Mouse (Mus musculus) liver, embryonic 11.5 days (tissue): ENCODE measurements at regions not wholly inside any gene's neighbourhood (a gene's known extent, or its start where the extent isn't known, plus 50 kb on each side); places are given as distances from the start of the nearest gene placed in this dataset.

Experiments
- ATAC-seq: fragments of 200-750 bp; cut with Nextera tagmentation; replicated peaks from 2 replicates; pipeline ENCODE4 v1.8.0; 2017; ENCODE audit warnings: moderate number of reproducible peaks, mild to moderate bottlenecking, moderate TSS enrichment, moderate library complexity; ENCODE audit not compliant: low FRiP score
- DNase-seq: peaks from one replicate; pipeline ENCODE4 v3.0.0-alpha.2; 2017; ENCODE audit warnings: low spot score
- H3K27ac ChIP-seq: fragments of 300-500 bp; sonication (generic); 2 replicates; pipeline ENCODE4 v1.5.1; 2014; ENCODE audit warnings: mild to moderate bottlenecking, low read depth, low read length, control low read depth
- H3K27me3 ChIP-seq: fragments of 300-500 bp; sonication (generic); replicated peaks from 2 replicates; pipeline ENCODE4 v1.6.1; 2014; ENCODE audit warnings: low read length, mixed read lengths; ENCODE audit not compliant: control insufficient read depth, insufficient read depth
- H3K36me3 ChIP-seq: fragments of 300-500 bp; sonication (generic); 2 replicates; pipeline ENCODE4 v1.6.1; 2014; ENCODE audit warnings: mild to moderate bottlenecking, low read length, moderate library complexity, mixed read lengths; ENCODE audit not compliant: control insufficient read depth, insufficient read depth
- H3K4me1 ChIP-seq: fragments of 300-500 bp; sonication (generic); replicated peaks from 2 replicates; pipeline ENCODE4 v1.6.1; 2014; ENCODE audit warnings: low read length, mixed read lengths; ENCODE audit not compliant: control insufficient read depth, insufficient read depth
- H3K4me2 ChIP-seq: fragments of 300-500 bp; sonication (generic); 2 replicates; pipeline ENCODE4 v1.6.1; 2014; ENCODE audit warnings: mild to moderate bottlenecking, control low read depth, moderate library complexity
- H3K4me3 ChIP-seq: fragments of 300-500 bp; sonication (generic); 2 replicates; pipeline ENCODE4 v1.5.1; 2014; ENCODE audit warnings: low read depth, low read length, control low read depth
- H3K9ac ChIP-seq: fragments of 300-500 bp; sonication (generic); 2 replicates; pipeline ENCODE4 v1.6.1; 2014; ENCODE audit warnings: low read depth, low read length, control low read depth
- H3K9me3 ChIP-seq: fragments of 300-500 bp; sonication (generic); 2 replicates; pipeline ENCODE4 v1.6.1; 2016; ENCODE audit warnings: low read length, inconsistent platforms, mixed read lengths; ENCODE audit not compliant: control insufficient read depth
- WGBS: fragments of 180-500 bp; shearing (Covaris S2); extraction: QIAGEN DNeasy Blood & Tissue Kit; methylation state at CpG from one replicate; pipeline ENCODE4 v1.1.7; 2014; 5-methylcytosine and 5-hydroxymethylcytosine counted together

GRCm38 (mm10) chr1:167936726-167937125 is 247.7 kb downstream of the Lmx1a start:
- WGBS = 74% methylated on average over 4 of the region's 4 CpGs
- H3K9me3 ChIP-seq = no peaks in the 10 kb centered on the region
- H3K4me1 ChIP-seq = no peaks in the 10 kb centered on the region
- H3K27ac ChIP-seq = no peak overlapping the region
- no peak for ATAC-seq
- H3K27me3 ChIP-seq = no peaks in the 10 kb centered on the region
- no peaks in the 10 kb centered on the region for H3K36me3 ChIP-seq
- no peak overlapping the region for H3K4me3 ChIP-seq
- no peak for DNase-seq
- no peak overlapping the region for H3K9ac ChIP-seq
- H3K4me2 ChIP-seq = no peak overlapping the region

GRCm38 (mm10) chr1:167938176-167938575 is 249.1 kb downstream of the Lmx1a start:
- no peaks in the 10 kb centered on the region for H3K9me3 ChIP-seq
- no peaks in the 10 kb centered on the region for H3K4me1 ChIP-seq
- H3K27ac ChIP-seq = no peak overlapping the region
- H3K27me3 ChIP-seq = no peaks in the 10 kb centered on the region
- no peak overlapping the region for H3K4me2 ChIP-seq
- H3K4me3 ChIP-seq = no peak overlapping the region
- no peak overlapping the region for H3K9ac ChIP-seq
- DNase-seq (no peak), ATAC-seq (no peak)
- H3K36me3 ChIP-seq = no peaks in the 10 kb centered on the region
- 72% methylated on average over 2 of the region's 2 CpGs for WGBS

- Histone ChIP-seq H3K4me3 (no peak overlapping the region), H3K4me1 (no peaks in the 10 kb centered on the region), H3K27me3 (no peaks in the 10 kb centered on the region), H3K36me3 (no peaks in the 10 kb centered on the region), H3K4me2 (no peak overlapping the region), H3K9ac (no peak overlapping the region), H3K9me3 (no peaks in the 10 kb centered on the region), H3K27ac (no peak overlapping the region)
- ATAC-seq = no peak
- WGBS = 52% methylated on average over 8 of the region's 8 CpGs
- no peak for DNase-seq
Measured at GRCm38 (mm10) chr1:167942037-167942470, 253.0 kb downstream of the Lmx1a start.

GRCm38 (mm10) chr1:167943121-167943520 is 254.1 kb downstream of the Lmx1a start:
- ATAC-seq = no peak
- no peak for DNase-seq
- no peaks in the 10 kb centered on the region for H3K4me1 ChIP-seq
- no peak overlapping the region for H3K9ac ChIP-seq
- H3K27me3 ChIP-seq = no peaks in the 10 kb centered on the region
- no peaks in the 10 kb centered on the region for H3K36me3 ChIP-seq
- no peak overlapping the region for H3K4me3 ChIP-seq
- H3K4me2 ChIP-seq = no peak overlapping the region
- no peak overlapping the region for H3K27ac ChIP-seq
- no peaks in the 10 kb centered on the region for H3K9me3 ChIP-seq
- 79% methylated on average over 8 of the region's 8 CpGs for WGBS

- no peaks in the 10 kb centered on the region for H3K27me3 ChIP-seq
- no peak overlapping the region for H3K4me3 ChIP-seq
- H3K36me3 ChIP-seq = no peaks in the 10 kb centered on the region
- H3K4me2 ChIP-seq = no peak overlapping the region
- H3K9me3 ChIP-seq = no peaks in the 10 kb centered on the region
- H3K9ac ChIP-seq = no peak overlapping the region
- no peak overlapping the region for H3K27ac ChIP-seq
- no peaks in the 10 kb centered on the region for H3K4me1 ChIP-seq
- ATAC-seq (no peak), DNase-seq (no peak)
- WGBS = 76% methylated on average over 9 of the region's 9 CpGs
Measured at GRCm38 (mm10) chr1:167945615-167946252, 256.7 kb downstream of the Lmx1a start.

- DNase-seq (no peak), ATAC-seq (no peak)
- WGBS = 83% methylated on average over 7 of the region's 7 CpGs
Measured at GRCm38 (mm10) chr1:167947866-167948265, 258.8 kb downstream of the Lmx1a start.

GRCm38 (mm10) chr1:167951717-167952116 is 262.7 kb downstream of the Lmx1a start:
- Histone ChIP-seq H3K27ac (no peak overlapping the region), H3K4me2 (no peak overlapping the region), H3K36me3 (no peaks in the 10 kb centered on the region), H3K27me3 (no peaks in the 10 kb centered on the region), H3K4me3 (no peak overlapping the region), H3K4me1 (no peaks in the 10 kb centered on the region), H3K9me3 (no peaks in the 10 kb centered on the region), H3K9ac (no peak overlapping the region)
- ATAC-seq (no peak), DNase-seq (no peak)

More at GRCm38 (mm10) chr1:167947866-167948265, 258.8 kb downstream of the Lmx1a start:
- Histone ChIP-seq H3K36me3 (no peaks in the 10 kb centered on the region), H3K4me2 (no peak overlapping the region), H3K27ac (no peak overlapping the region), H3K4me3 (no peak overlapping the region), H3K9ac (no peak overlapping the region), H3K4me1 (no peaks in the 10 kb centered on the region), H3K9me3 (no peaks in the 10 kb centered on the region), H3K27me3 (no peaks in the 10 kb centered on the region)

- H3K27ac ChIP-seq = no peak overlapping the region
- no peak overlapping the region for H3K9ac ChIP-seq
- no peak overlapping the region for H3K4me3 ChIP-seq
- DNase-seq = no peak
- no peaks in the 10 kb centered on the region for H3K36me3 ChIP-seq
- no peaks in the 10 kb centered on the region for H3K4me1 ChIP-seq
- H3K4me2 ChIP-seq = no peak overlapping the region
- 83% methylated on average over 6 of the region's 6 CpGs for WGBS
- no peaks in the 10 kb centered on the region for H3K27me3 ChIP-seq
- H3K9me3 ChIP-seq = no peaks in the 10 kb centered on the region
- ATAC-seq = no peak
Measured at GRCm38 (mm10) chr1:167958531-167958930, 269.5 kb downstream of the Lmx1a start.

GRCm38 (mm10) chr1:167969545-167969944 is 280.5 kb downstream of the Lmx1a start:
- Histone ChIP-seq H3K27me3 (no peaks in the 10 kb centered on the region), H3K27ac (no peak overlapping the region), H3K36me3 (no peaks in the 10 kb centered on the region), H3K4me2 (no peak overlapping the region), H3K9ac (no peak overlapping the region), H3K9me3 (no peaks in the 10 kb centered on the region), H3K4me3 (no peak overlapping the region), H3K4me1 (no peaks in the 10 kb centered on the region)
- ATAC-seq (no peak), DNase-seq (no peak)
- 78% methylated on average over 3 of the region's 3 CpGs for WGBS
